24 mouse cellular contexts compared by ENCODE assay signal in genomic region chr6:53401364-53401763, GRCm38 (mm10).
"Had no signal": no experiment of that assay in that cellular context is flagged by ENCODE, and none has a peak within 500 bp of the region (broad histone marks: within the 10 kb centered on the region; RNA-seq: fewer than 3 reads in every experiment).

No protein-coding gene starts in this region.

- H3K4me1 ChIP-seq: liver, embryonic 12.5 days had no signal

- H3K36me3 ChIP-seq: heart, embryonic 15.5 days; hindbrain, embryonic 13.5 days; hindbrain, embryonic 15.5 days; kidney, embryonic 15.5 days; liver, embryonic 12.5 days had no signal

- H3K4me3 ChIP-seq: gastrocnemius, adult 2 months; heart, embryonic 13.5 days; heart, embryonic 15.5 days; hindbrain, embryonic 13.5 days; hindbrain, embryonic 15.5 days; kidney, embryonic 15.5 days; layer of hippocampus, adult 2 months; left cerebral cortex, adult 2 months; liver, embryonic 12.5 days had no signal

- ATAC-seq: hindbrain, postnatal 0 days; intestine, embryonic 16.5 days; liver, embryonic 12.5 days had no signal

- H3K27ac ChIP-seq: gastrocnemius, adult 2 months; heart, embryonic 13.5 days; heart, embryonic 15.5 days; hindbrain, embryonic 13.5 days; hindbrain, embryonic 15.5 days; hindbrain, postnatal 0 days; kidney, embryonic 15.5 days; kidney, postnatal 0 days; layer of hippocampus, adult 2 months; left cerebral cortex, adult 2 months; liver, embryonic 12.5 days; liver, embryonic 14.5 days had no signal

- H3K9ac ChIP-seq: heart, embryonic 13.5 days; heart, embryonic 15.5 days; hindbrain, embryonic 13.5 days; hindbrain, embryonic 15.5 days; kidney, embryonic 15.5 days; liver, embryonic 12.5 days; liver, embryonic 14.5 days had no signal

- H3K4me2 ChIP-seq: heart, embryonic 11.5 days; heart, embryonic 13.5 days; heart, embryonic 15.5 days; hindbrain, embryonic 13.5 days; hindbrain, embryonic 15.5 days; kidney, embryonic 15.5 days; liver, embryonic 12.5 days had no signal

- DNase-seq: gastrocnemius, adult 2 months; gastrocnemius, postnatal 10 days; gastrocnemius, postnatal 36 days; heart, adult 18-20 months; heart, postnatal 14 days; heart, postnatal 36 days; kidney, adult 11 months; kidney, adult 2 months; kidney, adult 9 months; kidney, postnatal 14 days; kidney, postnatal 36 days had no signal

- H3K9me3 ChIP-seq: heart, embryonic 13.5 days; heart, embryonic 15.5 days; hindbrain, embryonic 13.5 days; hindbrain, embryonic 15.5 days; kidney, embryonic 15.5 days; liver, embryonic 12.5 days had no signal

- H3K27me3 ChIP-seq: heart, embryonic 13.5 days; heart, embryonic 15.5 days; hindbrain, embryonic 13.5 days; hindbrain, embryonic 15.5 days; liver, embryonic 12.5 days had no signal
